Mouse (Mus musculus) embryonic fibroblast, embryonic 13.5 days (primary cell): ENCODE measurements around the gene Atg16l2.

Source experiments
- CTCF ChIP-seq: IDR thresholded peaks from 2 replicates; pipeline ENCODE4 v1.5.1; 2011; ENCODE audit warnings: mild to moderate bottlenecking, control low read depth, low read length, moderate library complexity, borderline replicate concordance; ENCODE audit not compliant: insufficient read depth
- POLR2A ChIP-seq: IDR thresholded peaks from 2 replicates; pipeline ENCODE4 v1.6.1; 2011; ENCODE audit warnings: low read depth, mild to moderate bottlenecking, control low read depth, low read length, moderate library complexity

DNA sequence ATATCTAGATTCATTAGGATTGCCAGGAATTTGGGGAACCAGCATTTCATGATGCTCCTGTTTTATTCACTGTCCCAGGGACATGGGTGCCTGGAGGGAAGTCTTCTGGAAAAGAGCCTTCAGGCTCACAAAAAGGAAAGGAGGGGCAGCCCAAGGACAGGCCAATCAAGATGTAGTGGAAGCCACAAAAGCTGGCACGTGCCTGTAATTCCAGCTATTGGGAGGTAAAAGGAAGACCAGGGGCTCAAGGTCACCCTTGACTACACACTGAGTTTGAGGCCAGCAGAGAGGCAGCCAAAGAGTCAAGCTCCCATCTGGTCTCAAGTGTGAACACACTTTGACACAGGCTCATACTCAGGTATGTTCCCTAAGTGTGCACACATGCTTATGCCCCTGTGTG lies 6.6 kb downstream of the Atg16l2 start:
- TF ChIP-seq CTCF (no peak), POLR2A (no peak)
